Mouse (Mus musculus) heart, embryonic 16.5 days (tissue): ENCODE data around the gene Gm11084. TPM values are rescaled to one million over a fixed set of nuclear protein-coding genes. Genes with fewer than 3 reads are reported as not detected.
A peak's percentile ranks its signal among the peaks of the same experiment; 100 is the strongest.

ENCODE experiments used
- ATAC-seq: fragments of 200-750 bp; cut with Nextera tagmentation; replicated peaks from 2 replicates; pipeline ENCODE4 v1.8.0; 2017; ENCODE audit warnings: moderate number of reproducible peaks; ENCODE audit not compliant: insufficient read depth, low FRiP score; ENCODE audit errors: extremely low read depth
- H3K27ac ChIP-seq: fragments of 300-500 bp; sonication (generic); 2 replicates; pipeline ENCODE4 v1.5.1; 2014; ENCODE audit warnings: mild to moderate bottlenecking, low read length, control low read depth, moderate library complexity
- H3K27me3 ChIP-seq: fragments of 300-500 bp; sonication (generic); 2 replicates; pipeline ENCODE4 v1.6.1; 2014; ENCODE audit warnings: low read length, mixed read lengths; ENCODE audit not compliant: control insufficient read depth, insufficient read depth
- H3K36me3 ChIP-seq: fragments of 300-500 bp; sonication (generic); 2 replicates; pipeline ENCODE4 v1.6.1; 2014; ENCODE audit not compliant: control insufficient read depth, insufficient read depth
- H3K4me1 ChIP-seq: fragments of 300-500 bp; sonication (generic); 2 replicates; pipeline ENCODE4 v1.6.1; 2014; ENCODE audit warnings: low read length, mixed read lengths; ENCODE audit not compliant: control insufficient read depth, insufficient read depth
- H3K4me2 ChIP-seq: fragments of 300-500 bp; sonication (generic); 2 replicates; pipeline ENCODE4 v1.6.1; 2014; ENCODE audit warnings: low read depth, mild to moderate bottlenecking, control low read depth, low read length
- H3K4me3 ChIP-seq: fragments of 300-500 bp; sonication (generic); 2 replicates; pipeline ENCODE4 v1.5.1; 2014; ENCODE audit warnings: mild to moderate bottlenecking, control low read depth, low read length
- H3K9ac ChIP-seq: fragments of 300-500 bp; sonication (generic); 2 replicates; pipeline ENCODE4 v1.6.1; 2014; ENCODE audit warnings: low read length, control low read depth
- H3K9me3 ChIP-seq: fragments of 300-500 bp; sonication (generic); replicated peaks from 2 replicates; pipeline ENCODE4 v1.6.1; 2016; ENCODE audit warnings: low read length; ENCODE audit not compliant: control insufficient read depth
- WGBS: fragments of 180-500 bp; shearing (Covaris S2); extraction: QIAGEN DNeasy Blood & Tissue Kit; methylation state at CpG from one replicate; pipeline ENCODE4 v1.1.7; 2014; 5-methylcytosine and 5-hydroxymethylcytosine counted together
- polyA plus RNA-seq: library from polyadenylated mRNA; unstranded; fragments of >200 nt; fragmentation: Nextera tagmentation; extraction: Ambion mirVana; gene quantifications from 2 replicates; pipeline ENCODE4 v1.2.1, GENCODE M21; 2015

Gm11084 gene
- not detected in 2 replicates for polyA plus RNA-seq

- Histone ChIP-seq H3K27ac (no peak within 1 kb of the TSS), H3K9me3 (peaks cover 10% of the 10 kb centered on the region), H3K9ac (no peak within 1 kb of the TSS), H3K27me3 (no peaks in the 10 kb centered on the region), H3K4me3 (no peak within 1 kb of the TSS), H3K4me2 (no peak within 1 kb of the TSS), H3K4me1 (peaks cover 1% of the 10 kb centered on the region; the same call in 1 of the 2 replicates), H3K36me3 (peaks cover 12% of the 10 kb centered on the region)
- ATAC-seq: no peak
- 86% methylated on average over 5 of the region's 5 CpGs for WGBS
These were observed at the start of gene Gm11084 for GRCm38 (mm10) chr2:72986616-72987015. Gene Gm11084, minus strand, starts transcription at chr2:72986716.

DNA sequence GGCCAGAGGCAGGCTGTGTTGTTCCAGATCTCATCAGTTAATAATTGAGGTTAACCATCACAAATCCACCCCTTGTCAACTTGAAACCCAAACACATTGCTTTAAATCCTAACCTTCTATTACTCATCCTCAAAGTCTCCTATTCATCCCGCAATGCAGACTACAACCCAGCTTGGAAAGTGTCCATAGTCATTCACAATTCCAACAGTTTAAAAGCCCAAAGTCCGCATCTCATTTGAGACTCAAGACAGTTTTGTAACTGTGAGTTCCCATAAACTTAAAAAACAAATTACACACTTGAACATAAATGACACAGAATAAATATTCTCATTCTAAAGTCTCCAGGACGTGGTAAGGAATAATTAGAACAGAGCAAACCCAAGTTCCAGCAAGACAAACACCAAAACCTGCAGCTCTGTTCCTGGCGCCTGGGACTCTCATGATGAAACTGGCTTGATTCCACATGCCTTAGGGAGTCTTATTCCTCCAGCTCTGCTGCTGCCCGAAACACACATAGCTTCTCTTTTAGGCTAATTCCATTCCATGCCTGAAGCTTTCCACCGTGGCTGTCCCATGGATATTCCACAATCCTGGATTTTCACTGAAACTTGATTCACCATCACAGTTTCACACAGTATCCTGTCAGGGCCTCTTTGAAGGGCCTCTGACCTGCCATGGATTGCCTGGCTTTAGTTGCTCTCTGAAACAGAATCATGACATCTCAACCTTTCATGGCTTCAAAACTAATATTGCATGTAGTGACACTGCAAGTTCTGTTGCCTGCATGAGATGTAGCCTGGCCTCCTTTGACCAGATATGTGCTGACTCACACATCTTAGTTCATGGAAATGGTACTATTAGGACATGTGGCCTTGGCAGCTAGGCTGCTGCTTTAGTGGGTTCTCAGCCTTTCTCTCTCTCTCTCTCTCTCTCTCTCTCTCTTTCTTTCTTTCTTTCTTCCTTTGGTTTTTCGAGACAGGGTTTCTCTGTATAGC lies 44.8 kb upstream of the Gm11084 start:
- Histone ChIP-seq H3K9ac (no peak overlapping the region), H3K36me3 (no peaks in the 10 kb centered on the region), H3K9me3 (peaks cover 4% of the 10 kb centered on the region; the same call in 1 of the 2 replicates), H3K27ac (no peak overlapping the region; the same call in 1 of the 2 replicates), H3K4me3 (no peak overlapping the region), H3K4me2 (no peak overlapping the region), H3K27me3 (no peaks in the 10 kb centered on the region), H3K4me1 (0 out of 2 replicates have a peak, but pooled peaks cover 2% of the 10 kb centered on the region)
- no peak for ATAC-seq
- WGBS: 78% methylated on average over 7 of the region's 7 CpGs

DNA sequence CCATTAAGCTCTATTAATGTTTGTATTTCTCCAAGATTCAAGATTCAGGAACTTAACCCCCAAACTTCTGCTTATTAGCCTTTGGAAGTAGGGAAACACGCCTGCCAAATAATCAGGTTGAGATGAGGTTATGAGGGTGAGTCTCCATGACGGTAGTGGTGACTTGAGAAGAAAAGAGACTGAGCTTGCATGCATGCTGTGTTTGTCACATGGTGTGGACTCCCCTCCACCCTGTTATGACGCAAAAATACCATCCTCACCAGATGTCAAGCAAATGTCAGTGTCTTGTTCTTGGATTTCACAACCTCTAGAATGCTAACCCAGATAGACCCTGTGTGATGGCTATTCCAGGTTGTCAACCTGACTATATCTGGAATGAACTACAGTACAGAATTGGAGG lies 43.3 kb upstream of the Gm11084 start:
- Histone ChIP-seq H3K4me1 (0 out of 2 replicates have a peak, but pooled peaks cover 2% of the 10 kb centered on the region), H3K9me3 (peaks cover 4% of the 10 kb centered on the region; the same call in 1 of the 2 replicates), H3K27me3 (no peaks in the 10 kb centered on the region), H3K4me3 (no peak overlapping the region), H3K27ac (no peak overlapping the region), H3K36me3 (no peaks in the 10 kb centered on the region), H3K4me2 (no peak overlapping the region), H3K9ac (no peak overlapping the region)
- ATAC-seq: no peak
- 86% methylated on average over 3 of the region's 3 CpGs for WGBS

DNA sequence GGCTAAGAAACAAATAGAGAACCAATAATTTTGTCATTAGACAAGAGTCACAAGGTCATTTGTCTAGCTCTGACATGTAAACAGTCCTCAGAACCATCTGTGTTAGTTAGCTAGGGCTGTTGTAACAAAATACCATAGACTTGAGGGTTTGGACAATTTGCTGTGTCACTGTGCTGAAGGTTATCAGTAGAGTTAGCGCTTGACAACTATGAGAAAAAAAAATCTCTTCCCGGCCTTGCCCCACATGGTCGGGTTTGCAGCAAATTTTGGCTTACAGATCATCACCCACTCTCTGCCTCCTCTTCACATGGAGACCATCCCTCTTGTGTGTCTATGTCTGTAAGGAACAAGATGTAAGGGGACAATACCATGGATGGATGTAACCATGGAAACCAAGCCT lies 41.5 kb upstream of the Gm11084 start:
- Histone ChIP-seq H3K4me2 (no peak overlapping the region), H3K4me3 (no peak overlapping the region), H3K36me3 (no peaks in the 10 kb centered on the region), H3K4me1 (no peaks in the 10 kb centered on the region), H3K27me3 (no peaks in the 10 kb centered on the region), H3K27ac (no peak overlapping the region), H3K9ac (no peak overlapping the region), H3K9me3 (peaks cover 4% of the 10 kb centered on the region; the same call in 1 of the 2 replicates)
- no peak for ATAC-seq
- WGBS: 64% methylated on average over 3 of the region's 3 CpGs

DNA sequence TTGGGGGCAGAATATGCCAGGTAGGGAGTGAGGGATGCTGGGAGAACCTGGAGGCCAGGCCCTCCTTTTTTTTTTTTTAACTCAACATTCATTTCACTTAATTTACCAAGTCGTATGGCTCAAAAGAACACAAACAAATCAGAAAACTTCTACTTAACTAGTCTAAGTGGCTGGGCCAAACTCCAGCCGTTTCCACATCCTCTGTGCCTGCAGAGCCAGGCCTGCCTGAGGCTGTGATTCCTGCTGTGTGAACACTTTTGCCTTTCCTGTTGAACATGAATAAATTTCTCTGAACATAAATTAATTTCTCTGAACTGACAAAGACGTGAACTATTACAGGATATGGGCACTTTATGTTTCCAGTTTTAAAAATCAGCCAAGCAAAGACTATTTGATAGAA lies 40.6 kb upstream of the Gm11084 start:
- no peaks in the 10 kb centered on the region for H3K4me1 ChIP-seq
- H3K4me3 ChIP-seq: no peak overlapping the region
- H3K27me3 ChIP-seq: no peaks in the 10 kb centered on the region
- H3K27ac ChIP-seq: no peak overlapping the region
- no peak for ATAC-seq
- no peaks in the 10 kb centered on the region for H3K36me3 ChIP-seq
- no peak overlapping the region for H3K4me2 ChIP-seq
- no peak overlapping the region for H3K9ac ChIP-seq
- 68% methylated on average over 3 of the region's 3 CpGs for WGBS
- peaks cover 4% of the 10 kb centered on the region; the same call in 1 of the 2 replicates for H3K9me3 ChIP-seq

- no peak; the same call in 1 of the 2 replicates for ATAC-seq
These were observed 37.3 kb upstream of the Gm11084 start for GRCm38 (mm10) chr2:73023803-73024202.

GRCm38 (mm10) chr2:73021046-73021445 lies 34.5 kb upstream of the Gm11084 start:
- no peaks in the 10 kb centered on the region; the same call in 1 of the 2 replicates for H3K4me1 ChIP-seq
- 68% methylated on average over 6 of the region's 6 CpGs for WGBS
- ATAC-seq: no peak

More at GRCm38 (mm10) chr2:73023803-73024202, 37.3 kb upstream of the Gm11084 start:
- Histone ChIP-seq H3K4me2 (no peak overlapping the region), H3K4me1 (no peaks in the 10 kb centered on the region; the same call in 1 of the 2 replicates), H3K36me3 (no peaks in the 10 kb centered on the region), H3K9ac (no peak overlapping the region), H3K27me3 (no peaks in the 10 kb centered on the region), H3K4me3 (no peak overlapping the region), H3K9me3 (no peaks in the 10 kb centered on the region), H3K27ac (no peak overlapping the region)
- WGBS: 48% methylated on average over 6 of the region's 6 CpGs

DNA sequence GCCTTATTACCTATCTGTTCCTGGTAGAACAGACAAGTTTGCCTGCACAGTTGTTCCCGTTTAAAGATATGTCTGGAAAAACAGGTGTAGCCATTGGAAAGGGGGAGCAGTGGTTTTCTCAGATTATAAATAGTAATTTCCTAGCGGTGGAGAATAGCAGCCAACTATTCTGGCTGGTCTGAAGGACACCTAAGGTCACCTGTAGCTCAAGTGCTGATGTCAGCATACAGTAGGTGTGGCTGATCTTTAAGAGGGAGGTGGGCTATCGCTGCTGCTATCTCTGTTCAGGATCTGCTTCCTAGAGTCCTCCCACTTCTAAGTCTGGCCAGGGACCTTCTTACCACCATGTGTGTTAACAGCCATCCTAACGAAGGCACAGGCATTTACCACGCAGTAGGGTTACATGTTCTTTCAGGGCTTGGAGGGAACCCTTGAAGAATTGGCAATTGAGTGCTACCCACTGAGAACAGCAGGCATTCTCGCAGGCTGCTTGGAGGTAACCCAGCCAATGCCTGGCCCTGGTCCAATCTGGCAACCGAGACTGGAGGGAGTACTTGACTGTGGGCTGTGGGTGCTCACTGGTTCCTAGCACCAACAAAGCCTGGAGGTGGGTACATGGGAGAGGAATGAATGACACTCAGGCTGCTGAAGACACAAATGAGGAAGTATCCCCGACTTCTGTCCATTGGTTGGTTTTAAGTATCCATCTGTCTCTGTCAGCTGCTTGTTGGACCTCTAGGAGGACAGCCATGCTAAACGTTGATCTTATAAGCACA lies 33.0 kb upstream of the Gm11084 start:
- 0 out of 2 replicates have a peak, but pooled peaks cover 4% of the 10 kb centered on the region for H3K9me3 ChIP-seq
- H3K9ac ChIP-seq: no peak overlapping the region
- no peaks in the 10 kb centered on the region; the same call in 1 of the 2 replicates for H3K4me1 ChIP-seq
- no peaks in the 10 kb centered on the region for H3K36me3 ChIP-seq
- ATAC-seq: peak; percentile 73
- H3K27ac ChIP-seq: peak overlapping the region; percentile 44
- H3K4me2 ChIP-seq: no peak overlapping the region
- 38% methylated on average over 9 of the region's 9 CpGs for WGBS
- no peak overlapping the region for H3K4me3 ChIP-seq
- no peaks in the 10 kb centered on the region for H3K27me3 ChIP-seq

More at GRCm38 (mm10) chr2:73021046-73021445, 34.5 kb upstream of the Gm11084 start:
- Histone ChIP-seq H3K4me3 (no peak overlapping the region), H3K9me3 (0 out of 2 replicates have a peak, but pooled peaks cover 4% of the 10 kb centered on the region), H3K4me2 (no peak overlapping the region), H3K9ac (no peak overlapping the region), H3K27me3 (no peaks in the 10 kb centered on the region), H3K27ac (no peak overlapping the region), H3K36me3 (no peaks in the 10 kb centered on the region)
